Mouse (Mus musculus): ENCODE data around the gene Tm9sf3.

GRCm38 (mm10) chr19:41241997-41242396 lies 21.8 kb downstream of the Tm9sf3 start:
- no peak for TF ChIP-seq POLR2A (IDR thresholded peaks at IDR 0.05; ENCODE audit: insufficient read depth, low read length)
- TF ChIP-seq CTCF (IDR thresholded peaks at IDR 0.05; ENCODE audit: low read depth, low read length) = no peak
